Mouse (Mus musculus) olfactory bulb, adult 2 months (tissue): ENCODE data around the gene Qdpr. TPM values are rescaled to one million over a fixed set of nuclear protein-coding genes. Genes with fewer than 3 reads are reported as not detected.

ENCODE experiments used
- H3K27ac ChIP-seq: fragments of 200-500 bp; 2 replicates; pipeline ENCODE4 v1.5.1; 2012; ENCODE audit warnings: low read depth, low read length; ENCODE audit not compliant: insufficient read depth
- H3K4me1 ChIP-seq: fragments of 200-500 bp; 2 replicates; pipeline ENCODE4 v1.6.1; 2012; ENCODE audit warnings: low read length; ENCODE audit not compliant: control insufficient read depth, insufficient read depth
- H3K4me3 ChIP-seq: fragments of 200-500 bp; 2 replicates; pipeline ENCODE4 v1.5.1; 2012; ENCODE audit warnings: mild to moderate bottlenecking, low read depth, low read length, moderate library complexity; ENCODE audit not compliant: insufficient read depth
- CTCF ChIP-seq: fragments of 200-500 bp; IDR thresholded peaks from 2 replicates; pipeline ENCODE4 v1.5.1; 2012; ENCODE audit warnings: low read depth, mild to moderate bottlenecking, low read length, moderate library complexity; ENCODE audit not compliant: insufficient read depth
- POLR2A ChIP-seq: fragments of 200-500 bp; IDR thresholded peaks from 2 replicates; pipeline ENCODE4 v1.6.1; 2012; ENCODE audit warnings: mild to moderate bottlenecking, low read depth, low read length, moderate library complexity; ENCODE audit not compliant: insufficient read depth
- WGBS: fragments of 180-500 bp; shearing (Covaris S2); methylation state at CpG from one replicate; pipeline ENCODE4 v1.1.7; 2018; 5-methylcytosine and 5-hydroxymethylcytosine counted together
- polyA plus RNA-seq: library from polyadenylated mRNA; stranded (reverse); fragments of >200 nt; gene quantifications from 2 replicates; pipeline ENCODE4 v1.2.4, GENCODE M21; 2012; ENCODE audit warnings: low replicate concordance; ENCODE audit not compliant: missing spikeins, insufficient read depth, insufficient read length

Gene Qdpr
- polyA plus RNA-seq, 1 experiment, result not detected

- Histone ChIP-seq H3K4me1 (peaks cover 8% of the 10 kb centered on the region), H3K4me3 (no peak overlapping the region), H3K27ac (no peak overlapping the region)
- WGBS, result 61% methylated on average over 4 of the region's 4 CpGs
- TF ChIP-seq POLR2A, result no peak
- TF ChIP-seq CTCF, result no peak
Measured at GRCm38 (mm10) chr5:45491776-45492175, 41.7 kb upstream of the Qdpr start.

GRCm38 (mm10) chr5:45483654-45484053 lies 33.6 kb upstream of the Qdpr start:
- H3K27ac ChIP-seq, result no peak overlapping the region
- 85% methylated on average over 1 of the region's 1 CpGs for WGBS
- no peaks in the 10 kb centered on the region for H3K4me1 ChIP-seq
- TF ChIP-seq POLR2A (no peak), CTCF (no peak)
- H3K4me3 ChIP-seq, result no peak overlapping the region

GRCm38 (mm10) chr5:45482607-45483006 lies 32.6 kb upstream of the Qdpr start:
- H3K4me1 ChIP-seq, result no peaks in the 10 kb centered on the region
- H3K4me3 ChIP-seq, result no peak overlapping the region
- TF ChIP-seq CTCF, result no peak
- no peak for TF ChIP-seq POLR2A
- WGBS, result 82% methylated on average over 3 of the region's 3 CpGs
- no peak overlapping the region for H3K27ac ChIP-seq

- H3K4me3 ChIP-seq, result no peak overlapping the region
- TF ChIP-seq CTCF (no peak), POLR2A (no peak)
- peaks cover 3% of the 10 kb centered on the region for H3K4me1 ChIP-seq
- no peak overlapping the region for H3K27ac ChIP-seq
- WGBS, result 93% methylated on average over 2 of the region's 2 CpGs
Measured at GRCm38 (mm10) chr5:45481125-45481524, 31.1 kb upstream of the Qdpr start.

GRCm38 (mm10) chr5:45480066-45480465 lies 30.0 kb upstream of the Qdpr start:
- H3K27ac ChIP-seq, result no peak overlapping the region
- TF ChIP-seq CTCF (no peak), POLR2A (no peak)
- peaks cover 3% of the 10 kb centered on the region for H3K4me1 ChIP-seq
- 97% methylated on average over 1 of the region's 1 CpGs for WGBS
- H3K4me3 ChIP-seq, result no peak overlapping the region

GRCm38 (mm10) chr5:45477601-45478000 lies 27.6 kb upstream of the Qdpr start:
- WGBS, result 81% methylated on average over 7 of the region's 7 CpGs
- peaks cover 3% of the 10 kb centered on the region for H3K4me1 ChIP-seq

GRCm38 (mm10) chr5:45476288-45476687 lies 26.3 kb upstream of the Qdpr start:
- Histone ChIP-seq H3K4me1 (peaks cover 3% of the 10 kb centered on the region), H3K4me3 (no peak overlapping the region), H3K27ac (no peak overlapping the region)
- 6% methylated on average over 6 of the region's 6 CpGs for WGBS
- no peak for TF ChIP-seq CTCF

More at GRCm38 (mm10) chr5:45477601-45478000, 27.6 kb upstream of the Qdpr start:
- Histone ChIP-seq H3K27ac (no peak overlapping the region), H3K4me3 (no peak overlapping the region)
- TF ChIP-seq CTCF (no peak), POLR2A (no peak)

GRCm38 (mm10) chr5:45475771-45476170 lies 25.7 kb upstream of the Qdpr start:
- WGBS, result 86% methylated on average over 5 of the region's 5 CpGs
- TF ChIP-seq POLR2A (no peak), CTCF (no peak)
- H3K27ac ChIP-seq, result no peak overlapping the region

GRCm38 (mm10) chr5:45474758-45475157 lies 24.7 kb upstream of the Qdpr start:
- Histone ChIP-seq H3K4me1 (peaks cover 3% of the 10 kb centered on the region), H3K27ac (no peak overlapping the region), H3K4me3 (no peak overlapping the region)
- WGBS, result 80% methylated on average over 3 of the region's 4 CpGs
- TF ChIP-seq CTCF (no peak), POLR2A (no peak)

More at GRCm38 (mm10) chr5:45475771-45476170, 25.7 kb upstream of the Qdpr start:
- Histone ChIP-seq H3K4me3 (no peak overlapping the region), H3K4me1 (peaks cover 3% of the 10 kb centered on the region)

- WGBS, result 25% methylated on average over 6 of the region's 6 CpGs
- TF ChIP-seq CTCF (no peak), POLR2A (no peak)
- peaks cover 3% of the 10 kb centered on the region for H3K4me1 ChIP-seq
Measured at GRCm38 (mm10) chr5:45474215-45474614, 24.2 kb upstream of the Qdpr start.

More at GRCm38 (mm10) chr5:45474215-45474614, 24.2 kb upstream of the Qdpr start:
- Histone ChIP-seq H3K27ac (no peak overlapping the region), H3K4me3 (no peak overlapping the region)
